Mouse (Mus musculus): ENCODE measurements around the gene Tmem120b.

Tmem120b gene

GRCm38 (mm10) chr5:123128426-123129169 is 60.4 kb downstream of the Tmem120b start:
- DNase-seq (ENCODE audit: low spot score): no peak

GRCm38 (mm10) chr5:123129170-123129757 is 61.0 kb downstream of the Tmem120b start:
- no peak for DNase-seq (ENCODE audit: low spot score)

GRCm38 (mm10) chr5:123130030-123130813 is 62.0 kb downstream of the Tmem120b start:
- DNase-seq (ENCODE audit: low spot score): no peak

- DNase-seq (ENCODE audit: low spot score): no peak
Observed at GRCm38 (mm10) chr5:123130814-123131148, 62.6 kb downstream of the Tmem120b start.

GRCm38 (mm10) chr5:123132308-123133071 is 64.3 kb downstream of the Tmem120b start, which contains the start of gene Rhof:
Gene Rhof (minus strand): TSS chr5:123132692.
- peak; percentile 86 for DNase-seq (ENCODE audit: low spot score)

GRCm38 (mm10) chr5:123133083-123133783 is 65.0 kb downstream of the Tmem120b start:
- DNase-seq (ENCODE audit: low spot score): peak; percentile 88

GRCm38 (mm10) chr5:123133784-123134143 is 65.5 kb downstream of the Tmem120b start:
- peak; percentile 41 for DNase-seq (ENCODE audit: low spot score)

GRCm38 (mm10) chr5:123134186-123134874 is 66.1 kb downstream of the Tmem120b start:
- DNase-seq (ENCODE audit: low spot score): peak; percentile 14

GRCm38 (mm10) chr5:123134875-123135382 is 66.7 kb downstream of the Tmem120b start:
- no peak for DNase-seq (ENCODE audit: low spot score)

- DNase-seq (ENCODE audit: low spot score): peak; percentile 71
Observed at GRCm38 (mm10) chr5:123135471-123136360, 67.5 kb downstream of the Tmem120b start.

- peak; percentile 90 for DNase-seq (ENCODE audit: low spot score)
Observed at GRCm38 (mm10) chr5:123136361-123137043, 68.3 kb downstream of the Tmem120b start.

GRCm38 (mm10) chr5:123137044-123137909 is 69.1 kb downstream of the Tmem120b start:
- peak; percentile 85 for DNase-seq (ENCODE audit: low spot score)

GRCm38 (mm10) chr5:123137910-123138229 is 69.7 kb downstream of the Tmem120b start:
- no peak for DNase-seq (ENCODE audit: low spot score)

GRCm38 (mm10) chr5:123138230-123138911 is 70.2 kb downstream of the Tmem120b start:
- DNase-seq (ENCODE audit: low spot score): peak; percentile 88

GRCm38 (mm10) chr5:123138953-123139721 is 70.9 kb downstream of the Tmem120b start:
- DNase-seq (ENCODE audit: low spot score): peak; percentile 81

GRCm38 (mm10) chr5:123139722-123140627 is 71.8 kb downstream of the Tmem120b start:
- peak; percentile 51 for DNase-seq (ENCODE audit: low spot score)
